Mouse (Mus musculus) MEL (cell line): ENCODE measurements around the gene Ggta1. TPM values are rescaled to one million over a fixed set of nuclear protein-coding genes. Genes with fewer than 3 reads are reported as not detected.
A peak's percentile ranks its signal among the peaks of the same experiment; 100 is the strongest.

Source experiments
- DNase-seq: peaks from one replicate; pipeline ENCODE4 v3.0.0; 2011; ENCODE audit warnings: low read depth, low spot score
- H3K27ac ChIP-seq: 2 replicates; pipeline ENCODE4 v1.5.1; 2012; ENCODE audit warnings: low read depth, mild to moderate bottlenecking, control low read depth, low read length, moderate library complexity; ENCODE audit not compliant: control insufficient read depth
- H3K27me3 ChIP-seq, 2 experiments: fragments of 150-350 bp in 1 of 2; sonication (generic) in 1 of 2; 2 replicates each; pipeline ENCODE4 v1.6.1; 2012; ENCODE audit warnings: low read length in 2 of 2, mild to moderate bottlenecking in 2 of 2, improper control_type of control experiment in 1 of 2, moderate library complexity in 1 of 2; ENCODE audit not compliant: insufficient read depth in 2 of 2, control insufficient read depth in 1 of 2
- H3K36me3 ChIP-seq, 2 experiments: 2 replicates each; pipeline ENCODE4 v1.6.1; 2012 to 2014; ENCODE audit warnings: low read length in 2 of 2, improper control_type of control experiment in 1 of 2, inconsistent platforms in 1 of 2, mild to moderate bottlenecking in 1 of 2; ENCODE audit not compliant: insufficient read depth in 2 of 2, control insufficient read depth in 1 of 2
- H3K4me1 ChIP-seq, 2 experiments: fragments of 150-350 bp in 1 of 2; sonication (generic) in 1 of 2; 2 replicates each; pipeline ENCODE4 v1.6.1; 2012; ENCODE audit warnings: low read length in 2 of 2, improper control_type of control experiment in 1 of 2, mild to moderate bottlenecking in 1 of 2; ENCODE audit not compliant: insufficient read depth in 2 of 2, control insufficient read depth in 1 of 2
- H3K4me3 ChIP-seq, 2 experiments: fragments of 150-350 bp in 1 of 2; sonication (generic) in 1 of 2; 2 replicates each; pipeline ENCODE4 v1.5.1; 2012; ENCODE audit warnings: low read depth in 2 of 2, low read length in 2 of 2, mild to moderate bottlenecking in 2 of 2, moderate library complexity in 2 of 2, control low read depth in 1 of 2, improper control_type of control experiment in 1 of 2; ENCODE audit not compliant: control insufficient read depth in 1 of 2, insufficient read depth in 1 of 2
- H3K79me2 ChIP-seq: 2 replicates; pipeline ENCODE4 v1.6.1; 2012; ENCODE audit warnings: mild to moderate bottlenecking, low read length, moderate library complexity; ENCODE audit not compliant: control insufficient read depth, poor library complexity, insufficient read depth
- H3K9ac ChIP-seq: 2 replicates; pipeline ENCODE4 v1.6.1; 2012; ENCODE audit warnings: low read depth, mild to moderate bottlenecking, control low read depth, low read length, moderate library complexity; ENCODE audit not compliant: control insufficient read depth, poor library complexity, severe bottlenecking
- H3K9me3 ChIP-seq: fragments of 150-350 bp; sonication (generic); replicated peaks from 2 replicates; pipeline ENCODE4 v1.6.1; 2012; ENCODE audit warnings: mild to moderate bottlenecking, low read length, improper control_type of control experiment, moderate library complexity; ENCODE audit not compliant: insufficient read depth
- BHLHE40 ChIP-seq: IDR thresholded peaks from 2 replicates; pipeline ENCODE4 v1.6.1; 2012; ENCODE audit warnings: low read depth, mild to moderate bottlenecking, inconsistent platforms, low read length, improper control_type of control experiment, borderline replicate concordance
- CHD1 ChIP-seq: IDR thresholded peaks from 2 replicates; pipeline ENCODE4 v1.6.1; 2012; ENCODE audit warnings: low read depth, mild to moderate bottlenecking, inconsistent platforms, low read length, improper control_type of control experiment
- CTCF ChIP-seq, 3 experiments: IDR thresholded peaks in 2 of 3; conservative IDR thresholded peaks in 1 of 3; 2 replicates each; pipeline ENCODE4 v1.5.1; 2011 to 2012; ENCODE audit warnings: low read length in 3 of 3, low read depth in 2 of 3, mild to moderate bottlenecking in 2 of 3, improper control_type of control experiment in 1 of 3, inconsistent platforms in 1 of 3, mixed read lengths in 1 of 3, moderate library complexity in 1 of 3; ENCODE audit not compliant: control insufficient read depth in 1 of 3, insufficient read depth in 1 of 3, poor library complexity in 1 of 3, severe bottlenecking in 1 of 3
- E2F4 ChIP-seq: IDR thresholded peaks from 2 replicates; pipeline ENCODE4 v1.6.1; 2011; ENCODE audit warnings: low read depth, low read length, improper control_type of control experiment, borderline replicate concordance
- ELF1 ChIP-seq: IDR thresholded peaks from 2 replicates; pipeline ENCODE4 v1.6.1; 2014; ENCODE audit warnings: low read depth, mild to moderate bottlenecking, inconsistent platforms, low read length, improper control_type of control experiment, moderate library complexity
- EP300 ChIP-seq, 2 experiments: IDR thresholded peaks; 2 replicates each; pipeline ENCODE4 v1.6.1; 2011; ENCODE audit warnings: improper control_type of control experiment in 2 of 2, low read length in 2 of 2, low read depth in 1 of 2, mild to moderate bottlenecking in 1 of 2
- ETS1 ChIP-seq: IDR thresholded peaks from 2 replicates; pipeline ENCODE4 v1.6.1; 2012; ENCODE audit warnings: low read depth, mild to moderate bottlenecking, inconsistent platforms, low read length, improper control_type of control experiment, moderate library complexity
- GATA1 ChIP-seq: IDR thresholded peaks from 2 replicates; pipeline ENCODE4 v1.6.1; 2011; ENCODE audit warnings: low read depth, low read length, improper control_type of control experiment
- HCFC1 ChIP-seq: IDR thresholded peaks from 2 replicates; pipeline ENCODE4 v1.6.1; 2012; ENCODE audit warnings: low read depth, mild to moderate bottlenecking, inconsistent platforms, low read length, improper control_type of control experiment, moderate library complexity
- KAT2A ChIP-seq: conservative IDR thresholded peaks from 2 replicates; pipeline ENCODE4 v1.6.1; 2012; ENCODE audit warnings: low read depth, low read length, improper control_type of control experiment, inconsistent platforms
- MAFK ChIP-seq: IDR thresholded peaks from 2 replicates; pipeline ENCODE4 v1.6.1; 2011; ENCODE audit warnings: low read depth, mild to moderate bottlenecking, low read length, improper control_type of control experiment, borderline replicate concordance
- MAX ChIP-seq: IDR thresholded peaks from 2 replicates; pipeline ENCODE4 v1.6.1; 2011; ENCODE audit warnings: low read length, improper control_type of control experiment
- MAZ ChIP-seq: IDR thresholded peaks from 2 replicates; pipeline ENCODE4 v1.6.1; 2012; ENCODE audit warnings: low read depth, mild to moderate bottlenecking, inconsistent platforms, low read length, improper control_type of control experiment
- MEF2A ChIP-seq: IDR thresholded peaks from 2 replicates; pipeline ENCODE4 v1.6.1; 2014; ENCODE audit warnings: low read depth, mild to moderate bottlenecking, inconsistent platforms, low read length, improper control_type of control experiment; ENCODE audit not compliant: poor library complexity, insufficient replicate concordance, severe bottlenecking; ENCODE audit errors: extremely low read depth
- MXI1 ChIP-seq: IDR thresholded peaks from 2 replicates; pipeline ENCODE4 v1.6.1; 2011; ENCODE audit warnings: mild to moderate bottlenecking, low read depth, low read length, improper control_type of control experiment
- MYC ChIP-seq: IDR thresholded peaks from 2 replicates; pipeline ENCODE4 v1.6.1; 2011; ENCODE audit warnings: low read depth, mild to moderate bottlenecking, low read length, improper control_type of control experiment, moderate library complexity
- NELFE ChIP-seq: IDR thresholded peaks from 2 replicates; pipeline ENCODE4 v1.6.1; 2011; ENCODE audit warnings: low read depth, low read length, improper control_type of control experiment
- NRF1 ChIP-seq: IDR thresholded peaks from 2 replicates; pipeline ENCODE4 v1.6.1; 2014; ENCODE audit warnings: low read depth, mild to moderate bottlenecking, inconsistent platforms, low read length, improper control_type of control experiment, moderate library complexity; ENCODE audit not compliant: poor library complexity, insufficient read depth, severe bottlenecking
- POLR2A ChIP-seq, 2 experiments: IDR thresholded peaks; 2 replicates each; pipeline ENCODE4 v1.6.1; 2011 to 2012; ENCODE audit warnings: low read length in 2 of 2, mild to moderate bottlenecking in 2 of 2, control low read depth in 1 of 2, improper control_type of control experiment in 1 of 2, low read depth in 1 of 2, moderate library complexity in 1 of 2; ENCODE audit not compliant: control insufficient read depth in 1 of 2, insufficient read depth in 1 of 2, poor library complexity in 1 of 2
- POLR2AphosphoS2 ChIP-seq: IDR thresholded peaks from 2 replicates; pipeline ENCODE4 v1.6.1; 2011; ENCODE audit warnings: low read length, improper control_type of control experiment
- POLR2AphosphoS5 ChIP-seq: IDR thresholded peaks from 2 replicates; pipeline ENCODE4 v1.6.1; 2012; ENCODE audit warnings: low read depth, borderline replicate concordance, mild to moderate bottlenecking, inconsistent platforms, low read length, moderate library complexity, mixed read lengths
- RAD21 ChIP-seq: IDR thresholded peaks from 2 replicates; pipeline ENCODE4 v1.6.1; 2011; ENCODE audit warnings: mild to moderate bottlenecking, low read depth, low read length, improper control_type of control experiment
- RCOR1 ChIP-seq: IDR thresholded peaks from 2 replicates; pipeline ENCODE4 v1.6.1; 2012; ENCODE audit warnings: low read depth, mild to moderate bottlenecking, inconsistent platforms, low read length, improper control_type of control experiment
- SIN3A ChIP-seq: IDR thresholded peaks from 2 replicates; pipeline ENCODE4 v1.6.1; 2012; ENCODE audit warnings: low read length, improper control_type of control experiment, inconsistent platforms
- TAL1 ChIP-seq: IDR thresholded peaks from 2 replicates; pipeline ENCODE4 v1.6.1; 2012; ENCODE audit warnings: mild to moderate bottlenecking, inconsistent platforms, low read length, moderate library complexity, mixed read lengths
- TBP ChIP-seq: IDR thresholded peaks from 2 replicates; pipeline ENCODE4 v1.8.0; 2011; ENCODE audit warnings: low read depth, low read length, improper control_type of control experiment
- TCF12 ChIP-seq: IDR thresholded peaks from 2 replicates; pipeline ENCODE4 v1.6.1; 2014; ENCODE audit warnings: low read depth, mild to moderate bottlenecking, inconsistent platforms, low read length, improper control_type of control experiment, moderate library complexity
- UBTF ChIP-seq: IDR thresholded peaks from 2 replicates; pipeline ENCODE4 v1.6.1; 2012; ENCODE audit warnings: low read depth, mild to moderate bottlenecking, inconsistent platforms, low read length, improper control_type of control experiment, moderate library complexity, borderline replicate concordance; ENCODE audit not compliant: insufficient read depth
- USF1 ChIP-seq: IDR thresholded peaks from 2 replicates; pipeline ENCODE4 v1.6.1; 2014; ENCODE audit warnings: low read depth, mild to moderate bottlenecking, inconsistent platforms, low read length, improper control_type of control experiment, moderate library complexity
- USF2 ChIP-seq, 2 experiments: IDR thresholded peaks; 2 replicates each; pipeline ENCODE4 v1.6.1; 2011 to 2012; ENCODE audit warnings: improper control_type of control experiment in 2 of 2, low read length in 2 of 2, borderline replicate concordance in 1 of 2, inconsistent platforms in 1 of 2, low read depth in 1 of 2, mild to moderate bottlenecking in 1 of 2; ENCODE audit not compliant: insufficient read depth in 1 of 2
- ZKSCAN1 ChIP-seq: IDR thresholded peaks from 2 replicates; pipeline ENCODE4 v1.6.1; 2012; ENCODE audit warnings: low read depth, mild to moderate bottlenecking, inconsistent platforms, low read length, improper control_type of control experiment, moderate library complexity
- ZMIZ1 ChIP-seq: IDR thresholded peaks from 2 replicates; pipeline ENCODE4 v1.6.1; 2012; ENCODE audit warnings: low read depth, mild to moderate bottlenecking, inconsistent platforms, low read length, improper control_type of control experiment, moderate library complexity
- polyA plus RNA-seq, 2 experiments: library from polyadenylated mRNA; stranded (reverse) in 1 of 2; unstranded in 1 of 2; fragments of >175 nt in 1 of 2; fragments of >200 nt in 1 of 2; gene quantifications; 2 replicates each; pipeline versions ENCODE4 v1.2.1 to v1.2.4; 2012; ENCODE audit warnings: low replicate concordance in 2 of 2, low read depth in 1 of 2; ENCODE audit not compliant: insufficient read length in 2 of 2, insufficient read depth in 1 of 2, missing spikeins in 1 of 2
- total RNA-seq: library from RNA; depleted of rRNA; stranded (reverse); fragments of 300-350 nt; gene quantifications from 2 replicates; pipeline ENCODE4 v1.2.3, GENCODE M21; 2012

Gene Ggta1
- total and polyA plus RNA-seq, 3 experiments: 29.2 to 30.7 TPM; not detected in 1

DNA sequence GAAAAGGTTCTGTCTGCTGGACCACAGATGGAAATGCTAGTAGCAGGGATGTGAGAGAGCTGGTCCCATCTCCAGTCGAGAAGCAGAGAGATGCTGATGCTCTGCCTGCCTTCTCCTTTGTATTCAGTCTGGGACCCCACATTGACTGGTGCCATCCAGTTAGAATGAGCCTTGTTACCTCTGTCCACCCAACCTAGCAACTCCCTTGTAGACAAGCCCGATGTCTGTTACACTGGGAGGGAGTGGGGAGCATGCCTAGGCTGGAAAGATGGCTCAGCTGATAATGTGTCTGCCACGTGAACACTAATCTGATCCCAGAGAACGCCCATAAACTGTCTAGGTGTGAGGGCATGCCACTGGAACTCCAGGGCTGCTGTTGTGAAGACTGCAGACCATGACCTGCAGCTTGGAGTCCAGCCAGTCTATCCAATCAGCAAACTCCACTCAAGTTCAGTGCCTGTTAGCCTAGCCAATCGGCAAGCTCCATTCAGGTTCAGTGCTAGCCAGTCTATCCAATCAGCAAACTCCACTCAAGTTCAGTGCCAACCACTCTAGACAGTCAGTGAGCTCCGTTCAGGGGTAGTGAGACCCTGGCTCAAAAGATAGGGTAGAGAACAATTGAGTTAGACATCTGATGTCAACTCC, 64.7 kb downstream of the Ggta1 start (continued):
- TF ChIP-seq POLR2AphosphoS2: no peak
- TF ChIP-seq, all 39 proteins: peak for 5

GRCm38 (mm10) chr2:35397590-35398173, 65.3 kb downstream of the Ggta1 start:
- H3K9ac ChIP-seq: no peak overlapping the region
- DNase-seq: peak; percentile 86
- H3K4me3 ChIP-seq: peak overlapping the region in 1 of 2 experiments; percentile 42; a peak in 2 of 4 replicates
- TF ChIP-seq MAX: no peak
- TF ChIP-seq ZKSCAN1: no peak
- TF ChIP-seq MEF2A: no peak
- 0 out of 2 replicates have a peak, but pooled peaks have one; percentile 7 for TF ChIP-seq GATA1
- no peak for TF ChIP-seq UBTF
- no peak for TF ChIP-seq ZMIZ1
- TF ChIP-seq ELF1: peak; percentile 29; the same call in 1 of the 2 replicates
- TF ChIP-seq USF1: no peak
- TF ChIP-seq E2F4: no peak
- no peak for TF ChIP-seq USF2 (IDR thresholded peaks at IDR 0.05; ENCODE audit: borderline replicate concordance in 1 of 2, insufficient read depth in 1 of 2, low read depth in 1 of 2, low read length in 2 of 2)
- TF ChIP-seq POLR2AphosphoS2: no peak
- no peak for TF ChIP-seq BHLHE40
- no peak for TF ChIP-seq KAT2A
- TF ChIP-seq MAFK: no peak
- no peak for TF ChIP-seq MAZ
- TF ChIP-seq RCOR1: 0 out of 2 replicates have a peak, but pooled peaks have one; percentile 47
- no peak for TF ChIP-seq TBP
- TF ChIP-seq CTCF (IDR thresholded peaks at IDR 0.05 in 2 of 3, conservative IDR thresholded peaks at IDR 0.05 in 1 of 3; ENCODE audit: control insufficient read depth in 1 of 3, insufficient read depth in 1 of 3, low read depth in 2 of 3, low read length in 3 of 3, poor library complexity in 1 of 3, severe bottlenecking in 1 of 3): peak; percentile 76 to 94 (median 91)
- no peak for TF ChIP-seq EP300 (IDR thresholded peaks at IDR 0.05; ENCODE audit: low read depth in 1 of 2, low read length in 2 of 2)
- TF ChIP-seq CHD1: no peak
- TF ChIP-seq SIN3A: peak; percentile 43; the same call in 1 of the 2 replicates
- no peak for TF ChIP-seq TCF12
- TF ChIP-seq MXI1: no peak
- TF ChIP-seq ETS1: no peak
- TF ChIP-seq NRF1: no peak
- TF ChIP-seq TAL1: no peak
- TF ChIP-seq MYC: no peak
- no peak for TF ChIP-seq POLR2AphosphoS5
- 0 out of 2 replicates have a peak, but pooled peaks have one; percentile 22 for TF ChIP-seq HCFC1
- TF ChIP-seq NELFE: no peak
- peak; percentile 88 for TF ChIP-seq RAD21
- no peak for TF ChIP-seq POLR2A (IDR thresholded peaks at IDR 0.05; ENCODE audit: control insufficient read depth in 1 of 2, insufficient read depth in 1 of 2, low read depth in 1 of 2, low read length in 2 of 2, poor library complexity in 1 of 2)

More at GRCm38 (mm10) chr2:35397590-35398173, 65.3 kb downstream of the Ggta1 start:
- Histone ChIP-seq H3K27ac (no peak overlapping the region), H3K36me3 (peaks cover 0 to 5% of the 10 kb centered on the region in 2 experiments; a peak in 3 of 4 replicates), H3K79me2 (no peaks in the 10 kb centered on the region), H3K27me3 (peaks cover 2 to 11% of the 10 kb centered on the region in 2 experiments; a peak in 3 of 4 replicates), H3K9me3 (no peaks in the 10 kb centered on the region), H3K4me1 (peaks cover 0 to 20% of the 10 kb centered on the region in 2 experiments; a peak in 3 of 4 replicates)
